Mouse (Mus musculus): ENCODE measurements around the gene Cbx1.

Gene Cbx1

GRCm38 (mm10) chr11:96788871-96789795 lies at the start of gene Cbx1:
Cbx1 (plus strand) TSS chr11:96789127.
- peak; percentile 91 for DNase-seq (ENCODE audit: low read depth, low spot score)

GRCm38 (mm10) chr11:96740796-96741195 lies 48.1 kb upstream of the Cbx1 start:
- no peak for DNase-seq (ENCODE audit: low read depth, low spot score)

GRCm38 (mm10) chr11:96741995-96742394 lies 46.9 kb upstream of the Cbx1 start:
- no peak for DNase-seq (ENCODE audit: low read depth, low spot score)

DNA sequence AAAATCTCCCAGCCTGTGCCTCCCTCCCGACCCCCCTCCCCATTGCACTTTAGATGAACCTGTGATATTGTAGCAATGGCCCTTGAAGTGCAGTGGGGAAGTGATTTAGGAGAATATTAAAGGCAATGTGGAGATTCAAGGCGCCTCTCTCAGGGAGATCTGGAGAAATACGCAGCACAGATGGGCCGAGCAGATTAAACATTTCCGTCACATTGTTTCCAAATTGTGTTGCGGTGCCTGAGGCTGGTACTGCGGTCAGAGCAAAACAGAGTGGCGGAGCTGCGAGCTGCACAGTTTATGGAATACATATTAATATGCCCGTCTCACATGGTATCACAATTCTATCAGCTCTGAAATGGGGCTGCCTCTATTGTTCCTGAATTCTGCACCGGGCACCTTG lies 45.9 kb upstream of the Cbx1 start:
- no peak for DNase-seq (ENCODE audit: low read depth, low spot score)

GRCm38 (mm10) chr11:96743891-96744290 lies 45.0 kb upstream of the Cbx1 start:
- no peak for DNase-seq (ENCODE audit: low read depth, low spot score)

DNA sequence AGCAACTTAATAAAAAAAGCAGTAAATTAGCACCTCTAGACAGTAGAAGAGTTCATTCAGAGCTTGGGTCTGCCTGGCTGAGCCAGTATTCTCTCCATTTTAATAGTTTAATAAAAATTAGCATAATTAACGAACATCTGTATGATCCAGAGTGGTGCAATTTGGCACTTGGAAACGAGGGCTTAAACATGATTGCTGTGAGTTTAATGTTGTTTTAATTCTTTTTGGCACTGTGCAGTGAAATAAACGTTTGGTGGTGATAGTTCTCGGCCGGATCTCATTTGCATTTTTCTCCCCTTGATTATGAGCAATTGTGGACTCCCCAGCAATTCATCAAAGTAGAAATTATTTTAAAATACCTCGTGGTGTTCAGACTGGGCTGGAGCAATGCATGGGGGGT lies 42.3 kb upstream of the Cbx1 start:
- no peak for DNase-seq (ENCODE audit: low read depth, low spot score)

GRCm38 (mm10) chr11:96747555-96747954 lies 41.4 kb upstream of the Cbx1 start:
- no peak for DNase-seq (ENCODE audit: low read depth, low spot score)

- DNase-seq (ENCODE audit: low read depth, low spot score), result no peak
Measured at GRCm38 (mm10) chr11:96755298-96755697, 33.6 kb upstream of the Cbx1 start.

- DNase-seq (ENCODE audit: low read depth, low spot score), result no peak
Measured at GRCm38 (mm10) chr11:96757421-96757820, 31.5 kb upstream of the Cbx1 start.

DNA sequence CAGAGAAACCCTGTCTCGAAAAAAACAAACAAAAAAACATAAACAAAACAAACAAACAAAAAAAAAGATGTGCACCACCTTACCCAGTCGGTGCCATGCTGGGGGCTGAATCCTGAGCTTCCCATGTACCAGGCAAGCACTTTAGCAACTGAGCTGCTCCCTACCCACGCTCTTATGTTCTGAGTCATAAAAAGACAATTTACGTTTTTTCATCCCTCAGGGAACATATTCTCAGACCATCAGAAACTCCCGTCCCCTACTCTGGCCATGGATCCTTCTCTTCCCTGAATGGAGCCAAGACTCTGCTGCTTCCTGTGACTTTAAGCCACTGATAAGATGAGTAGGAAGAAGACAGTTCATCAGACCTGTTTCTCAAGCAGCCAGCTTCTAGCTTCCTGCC lies 30.5 kb upstream of the Cbx1 start:
- DNase-seq (ENCODE audit: low read depth, low spot score), result no peak

GRCm38 (mm10) chr11:96760042-96760441 lies 28.9 kb upstream of the Cbx1 start:
- no peak for DNase-seq (ENCODE audit: low read depth, low spot score)

GRCm38 (mm10) chr11:96761984-96762383 lies 26.9 kb upstream of the Cbx1 start:
- DNase-seq (ENCODE audit: low read depth, low spot score), result no peak

DNA sequence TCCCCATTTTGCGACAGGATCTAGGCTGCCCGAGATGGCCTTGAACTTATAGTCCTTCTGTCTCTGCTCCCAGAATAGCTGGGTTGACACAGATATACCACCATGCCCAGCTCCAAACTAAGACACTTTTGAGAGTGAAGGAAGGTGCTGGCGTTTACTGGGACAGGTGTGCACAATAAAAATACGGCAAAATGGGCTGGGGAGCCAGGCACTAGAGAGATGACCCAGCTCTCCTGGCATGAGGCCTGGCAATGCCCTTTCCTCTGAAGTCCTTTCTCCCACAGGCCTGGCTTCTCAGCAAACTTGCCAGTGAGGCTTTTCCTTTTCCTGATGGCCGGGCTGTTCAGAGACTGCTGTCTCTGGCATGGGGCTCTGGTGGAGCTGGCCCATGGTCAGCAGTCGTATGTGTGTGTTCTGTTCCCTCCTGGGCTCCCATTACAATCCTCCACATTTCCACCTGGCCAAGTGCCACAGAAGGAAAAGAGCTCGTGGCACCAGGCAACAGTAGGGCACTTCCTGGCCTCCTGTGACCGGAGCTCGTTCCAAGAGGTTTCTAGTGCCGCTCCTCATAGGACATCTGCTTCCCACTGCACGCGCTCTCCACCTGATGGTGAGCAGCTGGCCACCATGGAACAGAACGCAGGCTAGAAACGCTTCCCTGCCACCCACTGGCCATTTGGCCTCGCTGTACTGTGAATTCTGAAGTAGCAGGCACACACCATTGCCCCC lies 26.0 kb upstream of the Cbx1 start:
- DNase-seq (ENCODE audit: low read depth, low spot score), result no peak

DNA sequence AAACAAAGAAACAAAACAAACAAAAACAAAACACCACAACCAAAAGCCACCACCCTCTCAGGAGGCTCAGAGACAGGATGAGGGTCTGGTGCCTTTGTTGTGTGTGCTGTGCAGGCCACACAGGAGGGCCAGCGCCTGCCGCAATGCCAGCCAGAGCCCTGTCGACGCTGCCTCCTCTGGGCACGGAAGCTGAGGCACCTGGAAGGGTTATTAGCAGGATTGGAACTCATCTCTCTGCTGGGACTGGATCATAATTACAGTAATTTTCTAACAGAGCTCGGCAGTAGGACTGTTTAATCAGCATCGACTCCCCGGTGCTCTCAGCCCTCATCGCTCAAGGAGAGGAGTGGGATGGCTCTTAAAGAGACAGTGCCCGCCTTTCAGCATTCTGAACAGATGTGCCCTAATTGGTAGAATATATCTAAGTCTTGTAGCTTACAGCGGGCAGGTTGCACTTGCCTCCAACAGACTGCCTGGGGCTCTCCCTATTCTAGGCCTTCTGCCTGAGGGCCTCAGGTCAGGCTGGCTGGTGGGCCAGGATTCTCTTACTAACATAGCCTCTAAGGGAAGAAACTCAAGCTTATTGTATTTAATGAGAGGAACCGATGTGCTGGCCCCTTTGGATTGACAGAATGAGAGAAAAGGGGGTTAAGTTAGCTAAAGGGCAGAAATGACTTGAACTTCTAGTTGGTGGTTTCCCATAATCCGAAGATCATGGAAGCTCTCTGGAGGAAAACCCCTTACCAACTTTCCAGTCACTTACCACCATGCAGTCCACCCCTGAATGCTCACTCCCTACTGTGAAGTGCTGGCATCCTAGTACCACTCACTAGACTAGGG lies 24.2 kb upstream of the Cbx1 start:
- no peak for DNase-seq (ENCODE audit: low read depth, low spot score)

- no peak for DNase-seq (ENCODE audit: low read depth, low spot score)
Measured at GRCm38 (mm10) chr11:96765645-96766044, 23.3 kb upstream of the Cbx1 start.

DNA sequence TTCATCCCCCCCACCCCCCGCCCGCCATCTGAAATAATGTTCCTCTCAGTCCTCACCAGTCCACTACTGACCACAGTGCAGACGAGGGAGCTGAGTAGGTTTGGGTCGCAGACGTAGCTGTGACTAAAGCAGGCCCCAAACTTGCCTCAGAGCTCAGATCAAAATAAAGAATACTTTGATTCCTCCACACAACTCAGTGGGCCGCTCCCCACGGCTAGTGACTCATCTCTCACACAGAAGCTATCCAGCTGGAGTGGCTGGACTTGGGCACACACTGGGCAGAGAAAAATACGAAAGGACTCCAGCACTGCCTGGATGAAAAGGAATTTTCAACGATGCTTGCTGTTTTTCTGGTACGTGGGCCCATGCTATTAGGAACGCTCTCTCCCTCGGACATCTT lies 22.4 kb upstream of the Cbx1 start:
- DNase-seq (ENCODE audit: low read depth, low spot score), result no peak

- DNase-seq (ENCODE audit: low read depth, low spot score), result no peak
Measured at GRCm38 (mm10) chr11:96767096-96767495, 21.8 kb upstream of the Cbx1 start.

GRCm38 (mm10) chr11:96768240-96768639 lies 20.7 kb upstream of the Cbx1 start:
- no peak for DNase-seq (ENCODE audit: low read depth, low spot score)

DNA sequence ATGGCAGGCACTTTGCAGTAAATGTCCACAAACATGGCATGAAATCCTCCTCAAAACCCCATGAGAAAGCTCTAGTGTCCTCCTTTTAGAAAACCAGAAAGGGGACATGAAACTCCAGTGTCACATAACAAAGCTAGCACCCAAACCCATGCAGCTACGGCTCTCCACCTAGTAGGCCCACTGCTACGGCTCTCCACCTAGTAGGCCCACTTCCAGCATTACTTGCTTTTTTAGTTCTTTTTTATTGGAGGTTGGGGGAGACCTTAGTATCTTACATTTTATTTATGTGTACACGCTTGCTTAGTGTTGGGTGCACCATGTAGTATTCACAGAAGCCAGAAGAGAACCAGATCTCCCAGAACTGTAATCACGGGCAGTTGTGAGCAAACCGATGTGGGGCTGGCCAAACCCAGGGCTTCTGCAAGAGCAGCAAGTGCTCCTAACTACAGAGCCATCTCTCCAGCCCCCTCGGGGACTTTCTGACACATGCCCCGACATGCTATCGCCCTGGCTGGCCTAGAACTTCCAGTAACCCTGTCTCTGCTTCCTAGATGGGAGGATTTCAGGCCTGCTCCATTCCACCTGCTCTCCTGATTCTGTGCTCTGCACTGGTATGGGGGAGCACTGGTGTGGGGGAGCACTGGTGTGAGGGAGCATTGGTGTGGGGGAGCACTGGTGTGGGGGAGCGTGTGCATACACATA lies 17.5 kb upstream of the Cbx1 start:
- DNase-seq (ENCODE audit: low read depth, low spot score), result no peak

GRCm38 (mm10) chr11:96772413-96772812 lies 16.5 kb upstream of the Cbx1 start:
- no peak for DNase-seq (ENCODE audit: low read depth, low spot score)

- DNase-seq (ENCODE audit: low read depth, low spot score), result no peak
Measured at GRCm38 (mm10) chr11:96774536-96774935, 14.4 kb upstream of the Cbx1 start.
